Mouse (Mus musculus) hindbrain, embryonic 12.5 days (tissue): ENCODE measurements around the gene Zbtb7b. TPM values are rescaled to one million over a fixed set of nuclear protein-coding genes. Genes with fewer than 3 reads are reported as not detected.

ENCODE experiments used
- ATAC-seq: fragments of 200-750 bp; cut with Nextera tagmentation; 2 replicates; pipeline ENCODE4 v1.8.0; 2017; ENCODE audit warnings: moderate TSS enrichment; ENCODE audit not compliant: low FRiP score
- H3K27ac ChIP-seq: fragments of 300-500 bp; sonication (generic); 2 replicates; pipeline ENCODE4 v1.5.1; 2016; ENCODE audit warnings: mild to moderate bottlenecking
- H3K27me3 ChIP-seq: fragments of 300-500 bp; sonication (generic); 2 replicates; pipeline ENCODE4 v1.6.1; 2016; ENCODE audit warnings: mild to moderate bottlenecking
- H3K36me3 ChIP-seq: fragments of 300-500 bp; sonication (generic); 2 replicates; pipeline ENCODE4 v1.6.1; 2016; ENCODE audit warnings: mild to moderate bottlenecking
- H3K4me1 ChIP-seq: fragments of 300-500 bp; sonication (generic); 2 replicates; pipeline ENCODE4 v1.6.1; 2016
- H3K4me2 ChIP-seq: fragments of 300-500 bp; sonication (generic); replicated peaks from 2 replicates; pipeline ENCODE4 v1.6.1; 2016; ENCODE audit warnings: mild to moderate bottlenecking
- H3K4me3 ChIP-seq: fragments of 300-500 bp; sonication (generic); 2 replicates; pipeline ENCODE4 v1.5.1; 2016; ENCODE audit warnings: mild to moderate bottlenecking
- H3K9ac ChIP-seq: fragments of 300-500 bp; sonication (generic); 2 replicates; pipeline ENCODE4 v1.6.1; 2016; ENCODE audit warnings: mild to moderate bottlenecking, moderate library complexity
- H3K9me3 ChIP-seq: fragments of 300-500 bp; sonication (generic); replicated peaks from 2 replicates; pipeline ENCODE4 v1.6.1; 2016; ENCODE audit warnings: mild to moderate bottlenecking
- WGBS: fragments of 180-500 bp; shearing (Covaris S2); methylation state at CpG from one replicate; pipeline ENCODE4 v1.1.7; 2016; 5-methylcytosine and 5-hydroxymethylcytosine counted together
- polyA plus RNA-seq: library from polyadenylated mRNA; unstranded; fragments of >200 nt; fragmentation: Nextera tagmentation; extraction: Ambion mirVana; gene quantifications from 2 replicates; pipeline ENCODE4 v1.2.1, GENCODE M21; 2016

The Zbtb7b gene
- polyA plus RNA-seq, 1 experiment from 2014 or later: 0.80 TPM

GRCm38 (mm10) chr3:89384331-89385076 is 10.1 kb downstream of the Zbtb7b start:
- ATAC-seq: no peak
- Histone ChIP-seq H3K27ac (no peak overlapping the region), H3K36me3 (no peaks in the 10 kb centered on the region), H3K9ac (peak overlapping the region; percentile 35; the same call in 1 of the 2 replicates), H3K27me3 (no peaks in the 10 kb centered on the region), H3K4me1 (0 out of 2 replicates have a peak, but pooled peaks cover 4% of the 10 kb centered on the region), H3K9me3 (no peaks in the 10 kb centered on the region), H3K4me3 (no peak overlapping the region), H3K4me2 (no peak overlapping the region)
- WGBS: 74% methylated on average over 12 of the region's 12 CpGs

- WGBS: 84% methylated on average over 5 of the region's 5 CpGs
- H3K9ac ChIP-seq: no peak overlapping the region
- no peak overlapping the region for H3K27ac ChIP-seq
- H3K36me3 ChIP-seq: no peaks in the 10 kb centered on the region
- H3K4me2 ChIP-seq: no peak overlapping the region
- no peak overlapping the region for H3K4me3 ChIP-seq
- peaks cover 7% of the 10 kb centered on the region; the same call in 1 of the 2 replicates for H3K4me1 ChIP-seq
- ATAC-seq: no peak
- no peaks in the 10 kb centered on the region for H3K27me3 ChIP-seq
- no peaks in the 10 kb centered on the region for H3K9me3 ChIP-seq
Observed at GRCm38 (mm10) chr3:89383651-89384255, 10.8 kb downstream of the Zbtb7b start.

GRCm38 (mm10) chr3:89382950-89383349 is 11.6 kb downstream of the Zbtb7b start:
- no peak overlapping the region for H3K9ac ChIP-seq
- no peaks in the 10 kb centered on the region for H3K27me3 ChIP-seq
- WGBS: 86% methylated on average over 5 of the region's 5 CpGs
- H3K4me3 ChIP-seq: no peak overlapping the region
- no peaks in the 10 kb centered on the region for H3K36me3 ChIP-seq
- peaks cover 15% of the 10 kb centered on the region for H3K4me1 ChIP-seq
- no peaks in the 10 kb centered on the region for H3K9me3 ChIP-seq
- no peak for ATAC-seq
- no peak overlapping the region for H3K27ac ChIP-seq
- no peak overlapping the region for H3K4me2 ChIP-seq

- H3K4me2 ChIP-seq: no peak overlapping the region
- ATAC-seq: no peak
- H3K4me3 ChIP-seq: no peak overlapping the region
- H3K4me1 ChIP-seq: peaks cover 16% of the 10 kb centered on the region
- H3K9me3 ChIP-seq: no peaks in the 10 kb centered on the region
- H3K27ac ChIP-seq: no peak overlapping the region
- H3K27me3 ChIP-seq: no peaks in the 10 kb centered on the region
- H3K9ac ChIP-seq: no peak overlapping the region
- WGBS: 88% methylated on average over 9 of the region's 9 CpGs
- H3K36me3 ChIP-seq: no peaks in the 10 kb centered on the region
Observed at GRCm38 (mm10) chr3:89382033-89382882, 12.3 kb downstream of the Zbtb7b start.

GRCm38 (mm10) chr3:89381233-89381632 is 13.3 kb downstream of the Zbtb7b start:
- H3K4me3 ChIP-seq: no peak overlapping the region
- H3K27ac ChIP-seq: no peak overlapping the region
- H3K36me3 ChIP-seq: no peaks in the 10 kb centered on the region
- H3K9me3 ChIP-seq: no peaks in the 10 kb centered on the region
- H3K27me3 ChIP-seq: peaks cover 3% of the 10 kb centered on the region; the same call in 1 of the 2 replicates
- WGBS: 85% methylated on average over 11 of the region's 11 CpGs
- no peak overlapping the region for H3K4me2 ChIP-seq
- H3K9ac ChIP-seq: no peak overlapping the region
- H3K4me1 ChIP-seq: peaks cover 13% of the 10 kb centered on the region
- no peak for ATAC-seq

- 93% methylated on average over 18 of the region's 18 CpGs for WGBS
- ATAC-seq: no peak
- peaks cover 3% of the 10 kb centered on the region; the same call in 1 of the 2 replicates for H3K27me3 ChIP-seq
Observed at GRCm38 (mm10) chr3:89380711-89381110, 13.9 kb downstream of the Zbtb7b start.

GRCm38 (mm10) chr3:89380291-89380690 is 14.3 kb downstream of the Zbtb7b start:
- no peak for ATAC-seq
- no peaks in the 10 kb centered on the region for H3K36me3 ChIP-seq
- no peaks in the 10 kb centered on the region for H3K9me3 ChIP-seq
- no peak overlapping the region for H3K4me3 ChIP-seq
- H3K27ac ChIP-seq: no peak overlapping the region
- no peak overlapping the region for H3K9ac ChIP-seq
- peaks cover 13% of the 10 kb centered on the region for H3K4me1 ChIP-seq
- H3K4me2 ChIP-seq: no peak overlapping the region
- H3K27me3 ChIP-seq: peaks cover 3% of the 10 kb centered on the region
- 94% methylated on average over 14 of the region's 14 CpGs for WGBS

More at GRCm38 (mm10) chr3:89380711-89381110, 13.9 kb downstream of the Zbtb7b start:
- Histone ChIP-seq H3K9ac (no peak overlapping the region), H3K27ac (no peak overlapping the region), H3K9me3 (no peaks in the 10 kb centered on the region), H3K4me3 (no peak overlapping the region), H3K4me2 (no peak overlapping the region), H3K4me1 (peaks cover 13% of the 10 kb centered on the region), H3K36me3 (no peaks in the 10 kb centered on the region)

GRCm38 (mm10) chr3:89379388-89380131 is 15.0 kb downstream of the Zbtb7b start:
- Histone ChIP-seq H3K4me1 (peaks cover 13% of the 10 kb centered on the region), H3K9ac (no peak overlapping the region), H3K4me3 (no peak overlapping the region), H3K4me2 (peak overlapping the region; percentile 92; the same call in 1 of the 2 replicates), H3K9me3 (no peaks in the 10 kb centered on the region), H3K36me3 (no peaks in the 10 kb centered on the region), H3K27ac (no peak overlapping the region), H3K27me3 (peaks cover 3% of the 10 kb centered on the region)
- 86% methylated on average over 31 of the region's 31 CpGs for WGBS
- ATAC-seq: no peak

- Histone ChIP-seq H3K4me2 (peak overlapping the region; percentile 92), H3K9ac (peak overlapping the region; percentile 69), H3K4me1 (peaks cover 13% of the 10 kb centered on the region), H3K9me3 (no peaks in the 10 kb centered on the region), H3K36me3 (no peaks in the 10 kb centered on the region), H3K27me3 (peaks cover 3% of the 10 kb centered on the region), H3K27ac (peak overlapping the region; percentile 55; the same call in 1 of the 2 replicates), H3K4me3 (peak overlapping the region; percentile 54)
- 1% methylated on average over 14 of the region's 29 CpGs for WGBS
- ATAC-seq: peak; percentile 91
Observed at GRCm38 (mm10) chr3:89378394-89379067, 16.0 kb downstream of the Zbtb7b start.

GRCm38 (mm10) chr3:89377831-89378230 is 16.7 kb downstream of the Zbtb7b start:
- Histone ChIP-seq H3K9me3 (no peaks in the 10 kb centered on the region), H3K4me1 (peaks cover 13% of the 10 kb centered on the region), H3K9ac (no peak overlapping the region), H3K4me3 (no peak overlapping the region), H3K4me2 (no peak overlapping the region), H3K27ac (no peak overlapping the region), H3K27me3 (peaks cover 3% of the 10 kb centered on the region), H3K36me3 (no peaks in the 10 kb centered on the region)
- ATAC-seq: no peak; the same call in 1 of the 2 replicates
- WGBS: 64% methylated on average over 4 of the region's 4 CpGs

- 39% methylated on average over 5 of the region's 5 CpGs for WGBS
- H3K9me3 ChIP-seq: no peaks in the 10 kb centered on the region
- no peak overlapping the region for H3K4me2 ChIP-seq
- no peak overlapping the region for H3K4me3 ChIP-seq
- no peak for ATAC-seq
- H3K4me1 ChIP-seq: peaks cover 9% of the 10 kb centered on the region
- H3K36me3 ChIP-seq: no peaks in the 10 kb centered on the region
- H3K27ac ChIP-seq: no peak overlapping the region
- peaks cover 3% of the 10 kb centered on the region for H3K27me3 ChIP-seq
- no peak overlapping the region for H3K9ac ChIP-seq
Observed at GRCm38 (mm10) chr3:89373581-89374231, 20.9 kb downstream of the Zbtb7b start.
